15 mouse cellular contexts compared by ENCODE assay signal in the genomic region with DNA sequence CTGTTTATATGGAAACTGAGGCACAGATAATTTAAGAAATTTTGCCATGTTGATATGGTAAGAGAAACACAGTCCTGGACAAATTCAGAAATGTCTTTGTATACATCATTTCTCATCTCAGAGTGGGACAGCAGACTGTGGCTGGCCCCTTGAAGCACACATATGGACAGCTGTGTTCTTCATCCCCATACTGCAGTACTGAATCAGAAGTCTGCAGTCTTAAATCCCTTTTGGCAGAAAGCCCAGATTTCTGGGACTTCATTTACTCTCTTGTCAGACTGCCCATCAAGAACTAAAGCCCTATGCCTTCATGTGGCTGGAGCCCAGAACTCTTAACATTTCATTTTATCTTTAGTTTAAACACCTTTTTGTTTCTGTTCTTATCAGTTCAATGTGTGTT.
DNase-seq lines count a peak whose midpoint lies in the region; ATAC-seq and TF ChIP-seq lines count a peak whose summit lies in the region.
"Had no signal": no experiment of that assay in that cellular context is flagged by ENCODE, and none has a peak within 500 bp of the region (broad histone marks: within the 10 kb centered on the region; RNA-seq: fewer than 3 reads in every experiment).

No protein-coding gene starts in this region.

- peak; percentile 27 for DNase-seq in embryo, embryonic 11 days
- DNase-seq in embryo, embryonic 10 days (ENCODE audit: low spot score) = no peak
- DNase-seq in lung, postnatal 25 days (ENCODE audit: low spot score) = no peak
- peak; percentile 48 for DNase-seq in forebrain, postnatal 0 days
- peak; percentile 80 for DNase-seq in midbrain, postnatal 0 days (ENCODE audit: low spot score)
- no peak for DNase-seq in adrenal gland, postnatal 4 days (ENCODE audit: low spot score in 2 of 2)
- no peak for DNase-seq in ovary, postnatal 14 days (ENCODE audit: low spot score)
- DNase-seq: gastrocnemius, postnatal 36 days; spleen, adult 18-20 months; thymus, adult 18-20 months had no signal

- no peaks in the 10 kb centered on the region for H3K27me3 ChIP-seq in lung, embryonic 15.5 days
- no peaks in the 10 kb centered on the region for H3K27me3 ChIP-seq in forebrain, postnatal 0 days (ENCODE audit: insufficient read depth, low read length)
- no peaks in the 10 kb centered on the region for H3K27me3 ChIP-seq in midbrain, postnatal 0 days (ENCODE audit: insufficient read depth, low read length)

- no peak for TF ChIP-seq CTCF in forebrain, postnatal 0 days (IDR thresholded peaks at IDR 0.05; ENCODE audit: low read depth)
- no peak for TF ChIP-seq CTCF in midbrain, postnatal 0 days (IDR thresholded peaks at IDR 0.05)

- no peak overlapping the region for H3K27ac ChIP-seq in lung, embryonic 15.5 days
- H3K27ac ChIP-seq in forebrain, postnatal 0 days (ENCODE audit: low read depth, low read length) = no peak overlapping the region
- no peak overlapping the region for H3K27ac ChIP-seq in midbrain, postnatal 0 days (ENCODE audit: low read depth, low read length)
- H3K27ac ChIP-seq: liver, embryonic 14.5 days had no signal

- no peaks in the 10 kb centered on the region for H3K4me1 ChIP-seq in lung, embryonic 15.5 days
- no peaks in the 10 kb centered on the region for H3K4me1 ChIP-seq in forebrain, postnatal 0 days (ENCODE audit: insufficient read depth)
- H3K4me1 ChIP-seq in midbrain, postnatal 0 days (ENCODE audit: insufficient read depth, low read length) = no peaks in the 10 kb centered on the region

- no peak overlapping the region for H3K4me2 ChIP-seq in lung, embryonic 15.5 days
- no peak overlapping the region for H3K4me2 ChIP-seq in forebrain, postnatal 0 days (ENCODE audit: low read depth)
- H3K4me2 ChIP-seq in midbrain, postnatal 0 days (ENCODE audit: low read depth, low read length, poor library complexity, severe bottlenecking) = no peak overlapping the region

- H3K9me3 ChIP-seq in lung, embryonic 15.5 days = no peaks in the 10 kb centered on the region
- no peaks in the 10 kb centered on the region for H3K9me3 ChIP-seq in forebrain, postnatal 0 days (ENCODE audit: low read length)
- H3K9me3 ChIP-seq in midbrain, postnatal 0 days (ENCODE audit: low read length) = no peaks in the 10 kb centered on the region
- H3K9me3 ChIP-seq: G1E had no signal

- no peaks in the 10 kb centered on the region for H3K36me3 ChIP-seq in lung, embryonic 15.5 days
- H3K36me3 ChIP-seq in forebrain, postnatal 0 days (ENCODE audit: insufficient read depth) = no peaks in the 10 kb centered on the region
- H3K36me3 ChIP-seq in midbrain, postnatal 0 days (ENCODE audit: insufficient read depth, low read length) = no peaks in the 10 kb centered on the region
- H3K36me3 ChIP-seq: G1E had no signal

- no peak overlapping the region for H3K9ac ChIP-seq in lung, embryonic 15.5 days
- no peak overlapping the region for H3K9ac ChIP-seq in forebrain, postnatal 0 days
- no peak overlapping the region for H3K9ac ChIP-seq in midbrain, postnatal 0 days (replicated peaks; ENCODE audit: low read length, poor library complexity, severe bottlenecking)
- H3K9ac ChIP-seq: liver, embryonic 14.5 days had no signal

- no peak overlapping the region for H3K4me3 ChIP-seq in lung, embryonic 15.5 days
- no peak overlapping the region for H3K4me3 ChIP-seq in forebrain, postnatal 0 days (ENCODE audit: low read depth, low read length)
- no peak overlapping the region for H3K4me3 ChIP-seq in midbrain, postnatal 0 days (ENCODE audit: low read depth, low read length)

- peak; percentile 74; the same call in 1 of the 2 replicates for ATAC-seq in lung, embryonic 15.5 days (ENCODE audit: borderline replicate concordance, extremely low read depth, low FRiP score, low TSS enrichment)
- ATAC-seq in forebrain, postnatal 0 days = no peak
- ATAC-seq in midbrain, postnatal 0 days (ENCODE audit: low FRiP score) = no peak
- ATAC-seq: activated CD4-positive, CD25-positive, alpha-beta regulatory T cell, adult 4 months; intestine, embryonic 16.5 days had no signal

Comparison
In these comparisons a context has a peak if more than half of its experiments do, and no peak if none do; other contexts are left out.
1. DNase-seq: peak in embryo, embryonic 11 days (single experiment), forebrain, postnatal 0 days (single experiment) and midbrain, postnatal 0 days (single experiment); none in embryo, embryonic 10 days (single experiment), lung, postnatal 25 days (single experiment), adrenal gland, postnatal 4 days (0 of 2) and ovary, postnatal 14 days (single experiment).